Mouse (Mus musculus) B cell, adult 2 months (primary cell): Measurements from ENCODE around the gene Otulin.

Experiments
- DNase-seq, 2 experiments: peaks; one replicate each; pipeline ENCODE4 v3.0.0; 2022

Gene Otulin

DNA sequence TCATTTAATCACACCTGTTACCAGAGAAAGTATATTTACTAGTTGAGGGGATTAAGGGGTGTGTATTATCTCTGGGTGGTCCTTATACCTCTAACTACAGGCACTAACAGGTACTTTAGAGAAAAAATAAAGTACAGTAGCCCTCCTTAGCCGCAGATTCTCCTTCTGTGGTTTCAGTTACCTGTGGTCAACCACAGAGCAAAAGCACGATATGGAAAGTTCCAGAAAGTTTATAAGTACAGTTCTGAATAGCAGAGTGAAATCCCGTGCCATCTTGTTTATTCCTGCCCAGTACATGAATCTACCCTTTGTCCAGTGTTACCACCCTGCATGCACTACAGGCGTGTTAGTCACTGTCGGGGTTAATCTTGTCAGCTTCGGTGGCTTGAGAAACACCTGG lies 51.6 kb downstream of the Otulin start:
- DNase-seq, result no peak

DNA sequence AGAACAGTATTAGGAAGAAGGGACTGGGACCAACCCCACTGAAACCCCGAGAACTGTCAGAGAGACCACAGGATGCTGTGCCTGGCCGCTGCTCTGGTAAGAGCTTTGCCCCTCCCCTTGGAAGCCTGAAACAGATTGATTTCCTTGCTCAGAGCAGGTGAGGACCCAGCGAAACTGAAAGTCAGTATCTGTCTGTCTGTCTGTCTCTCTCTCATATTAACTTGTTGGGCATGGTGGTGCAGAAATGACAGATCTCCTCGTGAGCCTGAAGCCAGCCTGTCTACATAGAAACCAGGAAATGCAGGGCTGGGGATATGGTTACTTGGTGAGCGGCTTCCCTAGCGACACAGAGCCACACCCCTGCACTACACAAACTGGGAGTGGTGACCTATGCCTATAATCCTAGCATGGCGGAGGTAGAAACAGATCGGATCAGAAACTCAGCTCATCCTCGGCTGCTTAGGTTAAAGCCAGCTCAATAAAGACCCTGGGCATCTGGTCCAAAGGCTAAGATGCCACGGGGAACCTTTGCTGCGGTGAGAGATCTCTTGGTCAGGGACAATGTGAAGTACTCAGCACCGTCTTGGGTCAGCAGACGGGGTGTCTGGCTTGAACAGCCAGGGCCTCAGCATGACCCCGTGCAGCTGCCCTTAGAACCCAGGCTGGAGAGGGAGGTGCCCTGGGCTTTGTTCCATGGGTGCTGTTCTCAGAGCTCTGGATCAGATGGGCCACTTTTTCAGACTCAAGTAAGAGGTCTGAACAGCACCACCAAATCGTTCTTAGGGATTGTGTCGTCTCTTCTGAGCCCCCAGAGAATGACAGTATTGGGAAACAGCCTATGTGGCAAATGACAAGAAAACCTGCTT lies 52.3 kb downstream of the Otulin start:
- no peak for DNase-seq

DNA sequence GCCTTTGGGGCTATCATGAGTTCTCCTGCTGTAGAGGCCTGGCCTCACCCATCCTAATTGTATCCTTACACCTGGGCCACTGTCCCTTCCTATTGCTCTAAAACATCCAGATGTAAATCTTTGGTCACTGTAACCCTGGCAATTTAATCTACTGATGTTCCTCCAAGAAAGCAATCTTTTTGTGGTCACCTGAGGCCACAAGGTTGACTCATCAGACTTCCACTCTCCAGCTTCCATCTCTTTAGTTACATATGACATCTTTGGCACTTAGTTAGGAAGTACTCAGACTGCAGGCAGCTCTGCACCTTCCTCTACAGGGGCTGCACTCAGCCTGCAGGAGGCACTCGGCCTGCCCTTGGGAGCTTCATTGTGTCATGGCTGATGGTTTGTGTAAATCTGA lies 53.6 kb downstream of the Otulin start:
- no peak for DNase-seq

DNA sequence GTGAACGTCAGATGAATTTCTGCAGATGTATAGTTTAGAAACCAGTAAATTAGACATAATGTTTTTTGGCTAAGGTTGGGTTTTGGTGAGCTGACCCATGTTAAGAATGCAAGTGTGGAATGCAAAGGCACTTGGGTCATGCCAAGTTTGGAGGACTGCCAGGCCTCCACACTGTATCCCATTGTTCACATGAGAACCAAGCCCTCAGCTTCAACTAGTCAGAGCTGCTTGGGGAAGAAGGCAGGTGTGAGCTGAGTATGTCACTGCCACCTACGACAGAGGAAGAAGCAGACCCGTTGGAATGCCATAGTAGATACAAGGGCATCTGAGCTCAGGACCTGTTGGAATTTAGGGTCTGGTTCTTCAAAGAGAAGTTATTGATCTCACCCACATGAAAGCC lies 54.6 kb downstream of the Otulin start:
- no peak for DNase-seq

DNA sequence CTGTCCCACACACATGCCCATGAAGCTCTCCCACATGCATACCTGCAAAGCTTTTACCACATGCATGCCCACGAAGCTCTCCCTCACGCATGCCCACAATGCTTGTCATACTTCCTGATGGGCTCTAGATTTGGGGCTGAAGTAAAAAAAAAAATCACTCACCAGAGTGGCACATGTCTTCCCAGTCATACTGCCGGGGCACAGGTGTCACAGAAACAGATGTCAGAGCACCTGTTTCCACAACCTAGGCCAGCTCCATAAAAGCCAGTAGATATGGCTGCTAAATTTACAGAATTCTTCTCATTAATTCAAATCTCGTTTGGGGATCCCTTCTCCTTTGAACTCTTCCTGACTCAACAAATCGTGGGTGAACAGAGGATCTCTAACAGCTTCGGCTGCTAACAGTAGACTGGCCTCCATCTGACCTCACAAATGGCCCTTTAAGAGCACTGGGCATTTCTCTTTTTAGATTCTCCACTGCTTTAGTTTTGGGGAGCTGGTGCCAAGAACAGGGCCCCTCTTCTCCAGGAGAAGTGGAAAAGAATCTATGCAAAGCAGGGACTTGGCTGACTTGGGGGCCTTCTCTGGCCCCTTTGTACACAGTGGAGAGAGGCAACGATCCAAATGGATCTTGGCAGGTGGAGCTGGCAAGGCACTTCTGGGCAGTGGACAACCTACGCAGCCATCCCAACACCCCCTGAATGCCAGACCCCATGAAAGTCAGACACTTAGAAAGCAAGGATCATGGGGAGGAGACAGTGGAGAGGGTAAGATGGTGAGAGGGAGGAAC lies 55.3 kb downstream of the Otulin start:
- DNase-seq, result no peak

DNA sequence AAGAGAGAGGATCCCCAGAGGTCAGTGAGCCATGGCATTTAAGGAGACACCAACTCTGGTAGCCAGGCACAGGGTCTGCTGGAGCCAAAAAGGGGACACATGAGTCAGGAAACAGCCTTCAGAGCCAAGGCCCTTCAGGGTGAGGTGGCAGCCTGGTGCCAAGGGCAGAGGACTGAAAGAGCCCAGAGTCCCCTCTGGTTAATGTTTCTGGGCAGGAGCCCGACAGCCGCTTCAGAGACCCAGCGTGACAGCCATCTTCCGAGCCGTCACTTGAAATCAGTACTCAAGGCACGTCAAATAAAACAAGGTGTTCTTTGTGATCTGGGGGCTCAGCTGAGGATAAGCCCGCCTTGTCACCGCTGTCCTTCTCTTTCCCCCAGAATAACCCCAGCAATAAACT lies 59.3 kb downstream of the Otulin start:
- DNase-seq, result no peak

DNA sequence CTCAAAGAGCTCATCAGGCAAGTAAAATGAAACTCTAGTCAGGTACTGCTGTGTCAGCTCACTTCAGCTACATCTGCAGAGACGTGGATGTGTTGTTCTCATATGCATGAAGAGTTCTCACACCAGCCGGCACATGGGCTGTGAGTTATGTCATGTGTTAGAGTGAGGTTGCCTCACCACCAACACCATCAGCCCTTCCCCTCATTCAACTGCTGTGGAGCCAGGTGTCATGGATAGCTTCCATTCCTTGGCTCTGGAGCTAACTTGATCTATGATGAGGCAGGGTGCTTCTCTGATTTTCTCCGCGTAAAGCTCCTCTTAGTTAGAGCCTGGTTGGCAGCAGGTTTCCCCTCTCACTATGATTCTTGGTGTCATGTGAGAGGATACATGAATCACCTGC lies 60.1 kb downstream of the Otulin start:
- no peak for DNase-seq

DNA sequence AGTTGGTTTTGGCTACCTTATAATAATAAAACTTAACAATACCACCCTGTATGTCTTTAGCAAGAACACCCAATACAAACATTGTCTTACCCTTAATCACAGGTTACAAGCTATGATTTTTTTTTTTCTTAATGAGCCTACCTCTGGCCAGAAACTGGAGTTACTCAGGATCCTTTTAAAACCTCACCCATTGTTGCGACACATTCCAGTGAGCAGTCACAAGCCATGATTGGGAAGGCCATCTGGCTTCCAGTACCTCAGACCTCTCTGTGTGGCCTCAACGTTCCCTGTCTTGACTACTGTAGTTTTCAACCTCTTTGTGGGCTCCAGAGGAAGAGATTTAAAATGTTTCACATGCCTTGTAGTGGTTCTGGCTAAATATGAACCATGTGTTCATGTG lies 60.6 kb downstream of the Otulin start:
- no peak for DNase-seq

GRCm38 (mm10) chr15:27568371-27568770 lies 62.1 kb downstream of the Otulin start:
- no peak for DNase-seq

DNA sequence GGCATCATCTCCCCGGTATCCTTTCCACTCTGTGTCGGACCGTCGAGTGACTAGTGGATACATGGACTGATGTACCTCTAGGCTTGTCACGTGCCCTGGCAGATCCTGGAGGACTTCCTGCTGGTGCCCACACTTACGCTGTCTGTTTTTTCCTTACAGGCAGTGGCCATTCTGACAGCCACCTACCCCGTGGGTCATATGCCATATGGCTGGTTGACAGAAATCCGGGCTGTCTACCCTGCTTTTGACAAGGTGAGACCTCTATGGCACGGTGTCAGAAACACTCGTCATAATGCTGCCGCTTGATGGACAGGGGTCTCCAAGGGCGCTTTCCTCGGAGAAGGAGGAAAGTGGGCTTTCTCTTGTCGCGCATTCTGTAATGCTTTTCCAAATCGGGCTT lies 63.1 kb downstream of the Otulin start:
- no peak for DNase-seq

DNA sequence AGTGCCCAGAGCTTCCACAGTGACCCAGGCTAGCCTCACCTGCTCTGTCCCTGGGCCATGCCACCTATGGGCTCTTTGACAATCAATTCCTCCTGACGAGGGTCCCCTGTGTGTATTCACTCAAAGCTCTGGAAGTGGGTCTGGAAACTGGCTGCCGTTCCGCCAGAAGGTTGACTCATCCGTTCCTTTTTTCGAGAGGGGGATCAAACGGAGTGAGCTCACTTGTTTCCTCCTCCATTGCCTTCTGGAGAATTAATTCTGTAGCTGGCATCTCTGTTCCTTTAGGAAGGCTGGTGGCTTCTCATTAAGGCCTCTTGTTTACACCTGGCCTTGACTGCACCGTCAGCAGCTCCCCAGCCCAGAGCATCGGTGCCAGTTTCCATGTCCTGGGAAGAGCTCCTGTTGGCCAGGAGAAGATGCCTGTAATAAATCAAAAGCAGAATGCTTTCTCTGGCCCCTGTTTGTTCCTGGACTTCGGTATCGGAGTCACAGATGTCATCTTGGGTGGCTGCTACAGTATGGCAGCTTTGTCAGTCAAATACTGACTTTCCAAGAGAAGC lies 64.8 kb downstream of the Otulin start:
- DNase-seq, result no peak

DNA sequence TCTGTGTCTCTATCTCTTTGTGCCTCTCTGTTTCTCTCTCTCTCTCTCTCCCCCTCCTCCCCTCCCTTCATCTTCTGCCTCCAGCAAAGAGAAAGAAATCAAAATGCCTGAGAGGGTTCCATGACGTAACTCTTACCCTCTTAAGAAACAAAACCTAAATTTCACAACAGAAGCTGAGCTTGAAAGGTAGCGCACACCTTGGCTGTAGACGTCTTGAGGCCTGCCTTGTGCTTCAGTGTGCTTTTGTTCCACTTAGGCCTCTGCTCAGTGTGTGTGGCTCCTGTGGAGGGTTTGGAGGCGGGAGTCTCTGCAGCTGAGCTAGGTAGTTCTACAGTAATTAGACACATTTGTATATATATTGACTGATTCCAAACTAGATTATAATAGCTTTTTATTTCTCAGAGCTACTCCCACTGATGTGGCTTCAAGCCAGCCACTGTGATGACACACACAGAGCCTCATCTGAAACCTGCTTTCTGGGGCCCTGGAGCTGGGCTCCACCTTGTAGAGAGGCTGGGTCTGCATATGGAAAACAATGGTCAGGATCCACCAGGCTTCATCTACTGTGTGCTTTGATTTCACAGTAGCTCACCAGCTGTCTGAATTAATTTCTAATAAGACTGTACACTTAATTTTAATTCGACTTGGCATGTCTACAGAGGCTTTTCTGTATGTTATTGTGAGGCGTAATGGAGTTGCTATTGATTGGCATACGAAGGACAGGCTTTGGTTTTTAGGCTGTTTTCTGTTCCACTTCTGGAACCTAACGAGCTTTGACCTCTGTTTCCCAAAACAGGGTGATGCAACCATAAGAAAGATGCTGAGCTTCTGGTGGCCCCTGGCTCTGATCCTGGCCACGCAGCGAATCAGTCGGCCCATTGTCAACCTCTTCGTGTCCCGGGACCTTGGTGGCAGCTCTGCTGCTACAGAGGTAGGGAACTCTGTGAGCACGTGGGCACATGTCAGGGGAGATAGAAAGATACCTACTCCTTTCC lies 66.1 kb downstream of the Otulin start:
- DNase-seq, result no peak

DNA sequence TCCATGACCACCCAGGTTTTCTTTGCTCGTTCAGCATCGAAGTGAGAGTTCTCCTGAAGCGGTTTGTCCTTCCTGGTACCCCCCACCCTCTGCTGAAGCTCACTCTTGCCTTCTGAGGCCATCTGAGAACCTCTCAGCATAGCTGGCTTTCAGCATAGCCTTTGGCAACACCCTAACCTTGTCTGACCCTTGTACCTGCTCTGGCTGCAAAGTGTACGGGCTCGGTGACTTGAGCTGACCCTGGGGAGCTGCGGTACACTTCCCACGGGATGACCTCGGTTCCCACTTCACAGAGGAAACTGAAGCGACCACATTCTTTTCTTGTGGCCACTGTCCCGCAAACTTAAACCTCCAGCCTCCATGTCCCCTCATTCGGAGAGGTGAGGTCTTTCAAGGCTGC lies 70.2 kb downstream of the Otulin start:
- DNase-seq, result no peak

DNA sequence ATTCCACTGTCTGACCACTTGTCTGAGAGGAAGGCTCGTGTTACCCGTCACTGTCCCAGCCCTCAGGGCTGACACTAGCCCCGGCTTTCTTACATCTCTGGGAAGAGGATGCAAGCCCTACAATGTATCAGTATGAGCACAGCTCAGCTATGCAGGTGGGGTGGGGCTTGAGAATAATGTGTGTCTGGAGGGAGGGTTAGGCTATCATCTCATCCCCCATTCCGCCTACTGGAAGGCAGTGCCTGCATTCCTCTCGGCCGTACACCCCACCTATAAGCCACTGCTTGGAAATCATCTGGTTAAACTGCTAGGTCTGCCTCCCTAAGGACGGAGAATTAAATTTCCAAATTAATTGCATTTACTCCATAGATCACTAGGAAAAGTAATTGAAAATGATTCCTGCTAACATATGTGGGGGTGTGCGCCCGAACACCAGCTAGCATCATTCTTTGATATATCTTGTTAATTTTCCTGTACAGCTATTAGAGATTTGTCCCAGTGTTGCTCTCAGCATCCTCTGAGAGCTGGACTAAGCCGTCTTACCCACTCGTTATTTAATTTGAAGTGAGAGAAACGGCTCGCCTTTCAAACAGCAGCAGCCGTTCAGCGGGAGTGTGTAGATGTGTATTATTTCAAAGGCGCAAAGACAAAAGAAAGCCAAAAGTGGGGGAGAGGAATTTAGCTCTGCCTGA lies 71.9 kb downstream of the Otulin start:
- no peak for DNase-seq

- DNase-seq, result no peak
Measured at GRCm38 (mm10) chr15:27553554-27553953, 76.9 kb downstream of the Otulin start.

DNA sequence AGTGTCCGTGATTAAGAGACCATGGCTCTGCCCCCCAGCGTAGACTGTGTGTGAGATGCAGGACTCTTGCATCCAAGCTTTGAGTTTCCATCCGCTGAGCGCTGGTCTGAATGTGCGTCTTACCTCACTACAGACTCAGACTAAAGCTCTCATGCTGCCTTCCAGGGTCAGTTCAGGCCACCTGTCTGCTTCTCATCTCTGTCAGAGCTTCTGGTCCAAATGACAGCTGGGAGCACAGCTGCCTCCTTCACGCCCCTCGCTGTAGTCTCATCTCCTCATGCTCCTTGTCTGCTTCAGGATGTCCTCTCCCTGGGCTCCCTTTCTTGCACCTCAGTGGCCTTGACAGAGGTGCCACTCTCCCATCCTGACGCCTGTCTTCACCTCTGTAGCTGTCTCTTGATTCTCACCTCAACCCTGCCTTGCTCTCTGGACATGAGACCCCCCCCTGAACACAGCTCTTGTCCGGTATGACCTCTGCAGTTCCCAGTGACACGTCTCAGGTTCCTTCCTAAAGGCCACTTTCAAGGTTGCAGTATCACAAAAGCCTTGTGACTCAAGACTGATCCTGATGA lies 78.3 kb downstream of the Otulin start:
- no peak for DNase-seq

DNA sequence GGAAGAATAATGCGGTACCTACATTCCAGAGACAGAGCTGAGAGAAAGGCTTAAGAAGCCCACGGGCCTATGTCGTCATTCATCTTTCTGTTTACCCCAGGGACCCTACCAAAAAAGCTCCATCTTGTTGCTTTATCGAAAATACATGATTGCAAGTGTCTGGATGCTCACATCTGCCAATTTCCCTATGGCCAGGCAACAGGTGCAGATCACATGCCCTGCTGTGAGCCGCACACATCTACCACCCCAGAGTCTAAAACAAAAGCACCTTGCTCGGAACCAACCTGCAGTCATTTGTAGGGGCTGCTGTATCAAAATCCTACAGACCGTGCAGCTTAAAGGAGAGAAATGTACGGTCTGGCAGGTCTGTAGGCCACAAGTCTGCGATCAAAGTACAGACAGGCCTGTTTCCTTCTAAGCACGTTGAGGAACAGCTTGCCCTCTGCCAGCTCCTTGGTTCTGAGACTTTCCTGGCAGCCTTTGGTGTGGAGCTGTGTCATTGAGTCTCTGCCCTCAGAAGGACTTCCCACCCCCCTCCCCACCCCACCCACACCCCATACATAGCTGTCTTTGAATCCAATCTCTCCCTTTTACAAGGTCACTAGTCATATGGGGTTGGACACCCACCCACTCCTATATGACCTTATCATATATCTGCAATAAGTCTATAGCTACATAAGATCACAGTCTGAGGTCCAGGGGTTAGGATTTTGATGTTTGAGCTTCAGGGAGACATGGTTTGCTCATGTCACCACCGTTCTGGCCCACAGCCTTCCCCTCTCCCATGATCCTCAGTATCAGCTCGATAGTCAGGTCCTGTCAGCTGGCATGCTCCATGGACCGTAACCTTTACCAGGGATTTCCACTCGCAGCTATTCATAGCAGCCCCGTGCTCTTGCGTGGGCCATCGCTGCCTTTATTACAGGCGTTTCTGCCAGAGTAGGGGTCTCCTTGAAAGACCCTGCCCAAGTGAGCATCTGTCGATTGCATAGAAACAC lies 79.1 kb downstream of the Otulin start:
- DNase-seq, result no peak

- DNase-seq, result no peak
Measured at GRCm38 (mm10) chr15:27550358-27550992, 80.0 kb downstream of the Otulin start.

GRCm38 (mm10) chr15:27549878-27550277 lies 80.6 kb downstream of the Otulin start:
- no peak for DNase-seq

GRCm38 (mm10) chr15:27549071-27549470 lies 81.4 kb downstream of the Otulin start:
- DNase-seq, result no peak
